Mouse (Mus musculus) forebrain, embryonic 14.5 days (tissue): Measurements from ENCODE around the gene Myo18b. TPM values are rescaled to one million over a fixed set of nuclear protein-coding genes. Genes with fewer than 3 reads are reported as not detected.

ENCODE experiments used
- ATAC-seq: fragments of 200-750 bp; cut with Nextera tagmentation; 2 replicates; pipeline ENCODE4 v1.8.0; 2017; ENCODE audit warnings: mild to moderate bottlenecking, moderate library complexity
- DNase-seq: peaks from one replicate; pipeline ENCODE4 v3.0.0-alpha.2; 2015; ENCODE audit warnings: low spot score
- H3K27ac ChIP-seq: fragments of 300-500 bp; sonication (generic); 2 replicates; pipeline ENCODE4 v1.5.1; 2014; ENCODE audit warnings: low read depth, mild to moderate bottlenecking, control low read depth, low read length, moderate library complexity
- H3K27me3 ChIP-seq: fragments of 300-500 bp; sonication (generic); replicated peaks from 2 replicates; pipeline ENCODE4 v1.6.1; 2014; ENCODE audit warnings: low read length, control low read depth, mixed read lengths; ENCODE audit not compliant: control insufficient read depth, insufficient read depth
- H3K36me3 ChIP-seq: fragments of 300-500 bp; sonication (generic); 2 replicates; pipeline ENCODE4 v1.6.1; 2014; ENCODE audit warnings: low read length, control low read depth; ENCODE audit not compliant: control insufficient read depth, insufficient read depth
- H3K4me1 ChIP-seq: fragments of 300-500 bp; sonication (generic); 2 replicates; pipeline ENCODE4 v1.6.1; 2014; ENCODE audit warnings: antibody characterized with exemption, low read length, control low read depth; ENCODE audit not compliant: control insufficient read depth, insufficient read depth
- H3K4me2 ChIP-seq: fragments of 300-500 bp; sonication (generic); 2 replicates; pipeline ENCODE4 v1.6.1; 2014; ENCODE audit warnings: mild to moderate bottlenecking, control low read depth, low read length
- H3K4me3 ChIP-seq: fragments of 300-500 bp; sonication (generic); 2 replicates; pipeline ENCODE4 v1.5.1; 2014; ENCODE audit warnings: low read depth, low read length, control low read depth
- H3K9ac ChIP-seq: fragments of 300-500 bp; sonication (generic); 2 replicates; pipeline ENCODE4 v1.6.1; 2014; ENCODE audit warnings: mild to moderate bottlenecking, low read length, control low read depth, moderate library complexity
- H3K9me3 ChIP-seq: fragments of 300-500 bp; sonication (generic); replicated peaks from 2 replicates; pipeline ENCODE4 v1.6.1; 2016; ENCODE audit warnings: low read length, control low read depth, mixed read lengths; ENCODE audit not compliant: control insufficient read depth
- WGBS: fragments of 180-500 bp; shearing (Covaris S2); extraction: QIAGEN DNeasy Blood & Tissue Kit; methylation state at CpG from one replicate; pipeline ENCODE4 v1.1.7; 2014; 5-methylcytosine and 5-hydroxymethylcytosine counted together
- polyA plus RNA-seq: library from polyadenylated mRNA; unstranded; fragments of >200 nt; fragmentation: Nextera tagmentation; extraction: Ambion mirVana; gene quantifications from 2 replicates; pipeline ENCODE4 v1.2.1, GENCODE M21; 2014

The Myo18b gene
- polyA plus RNA-seq, 1 experiment from 2014 or later = 0.60 TPM

DNA sequence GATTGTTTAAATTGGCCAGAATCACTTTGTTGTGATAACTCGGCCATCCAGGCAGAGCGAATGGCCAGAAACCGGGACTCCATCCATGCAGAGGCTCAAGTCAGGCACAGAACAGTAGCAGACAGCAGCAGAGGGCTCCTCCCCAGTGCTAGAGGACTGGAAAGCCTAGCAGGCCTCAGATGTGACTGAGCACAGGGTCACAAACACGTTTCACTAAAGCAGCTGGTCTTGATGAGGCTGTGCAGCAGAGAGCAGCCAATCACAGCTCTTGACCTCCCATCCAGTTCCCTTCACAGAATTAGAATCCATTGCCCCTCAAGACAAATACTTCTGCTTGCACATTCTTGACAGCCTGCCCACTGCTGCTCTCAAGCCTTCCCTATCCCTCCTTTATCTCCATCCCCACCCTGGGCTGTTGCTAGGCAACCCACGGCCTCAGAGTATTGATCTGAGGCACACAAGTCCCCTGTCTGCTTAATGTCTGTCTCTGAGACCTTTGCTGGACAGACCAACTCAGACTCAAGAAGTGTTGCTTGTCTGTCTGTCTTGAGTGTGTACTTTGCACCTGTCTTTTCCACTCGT lies 52.4 kb downstream of the Myo18b start:
- DNase-seq = peak; percentile 72
- Histone ChIP-seq H3K36me3 (no peaks in the 10 kb centered on the region), H3K27ac (peak overlapping the region; percentile 63; the same call in 1 of the 2 replicates), H3K4me2 (no peak overlapping the region), H3K9me3 (no peaks in the 10 kb centered on the region), H3K4me1 (peaks cover 25% of the 10 kb centered on the region), H3K9ac (no peak overlapping the region), H3K4me3 (no peak overlapping the region), H3K27me3 (no peaks in the 10 kb centered on the region)
- 29% methylated on average over 6 of the region's 6 CpGs for WGBS
- ATAC-seq = peak; percentile 60; the same call in 1 of the 2 replicates

DNA sequence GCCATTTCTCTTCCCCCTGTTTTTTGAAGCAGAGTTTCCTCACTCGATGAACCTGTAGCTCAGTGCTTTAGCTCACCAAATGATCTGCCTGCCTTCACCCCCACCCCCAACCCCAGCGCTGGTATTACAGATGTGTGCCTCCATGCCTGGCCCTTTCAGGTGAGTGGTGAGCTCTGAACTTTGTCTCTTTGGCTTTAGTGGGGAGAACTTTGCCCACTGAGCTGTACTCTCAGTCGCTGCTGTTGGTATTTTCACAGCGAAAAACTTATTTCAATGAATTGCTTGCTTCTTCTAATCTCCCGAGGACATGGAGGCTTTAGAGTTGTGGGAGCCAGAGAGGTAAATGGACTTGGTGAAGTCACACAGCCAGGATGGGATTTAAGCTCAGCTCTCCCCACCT lies 53.5 kb downstream of the Myo18b start:
- DNase-seq (no peak), ATAC-seq (no peak)
- peaks cover 15% of the 10 kb centered on the region for H3K4me1 ChIP-seq
- no peaks in the 10 kb centered on the region for H3K36me3 ChIP-seq
- H3K4me2 ChIP-seq = no peak overlapping the region
- H3K27ac ChIP-seq = no peak overlapping the region
- 85% methylated on average over 5 of the region's 5 CpGs for whole genome bisulfite sequencing
- no peak overlapping the region for H3K9ac ChIP-seq
- H3K4me3 ChIP-seq = no peak overlapping the region
- H3K9me3 ChIP-seq = no peaks in the 10 kb centered on the region
- H3K27me3 ChIP-seq = no peaks in the 10 kb centered on the region

DNA sequence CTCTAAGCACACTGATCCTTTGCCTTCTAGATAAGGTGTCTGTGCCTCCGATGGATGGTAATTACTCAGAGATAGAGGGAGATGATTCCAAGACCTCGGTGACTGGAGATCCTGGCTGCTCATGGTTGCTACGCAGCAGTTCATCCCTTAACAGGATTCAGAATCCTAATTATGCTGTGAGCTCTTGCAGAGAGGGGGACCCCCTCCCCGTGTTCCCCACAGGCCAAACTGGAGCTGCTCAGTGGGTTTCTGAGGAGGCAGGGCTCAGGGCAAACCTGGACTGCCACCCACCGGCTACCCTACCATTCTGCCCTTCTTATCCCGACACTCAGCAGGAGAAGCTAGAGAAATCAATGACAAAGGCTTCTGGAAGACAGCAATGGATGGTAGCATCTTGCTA lies 54.3 kb downstream of the Myo18b start:
- no peaks in the 10 kb centered on the region for H3K27me3 ChIP-seq
- 47% methylated on average over 6 of the region's 6 CpGs for WGBS
- no peaks in the 10 kb centered on the region for H3K9me3 ChIP-seq
- ATAC-seq (no peak), DNase-seq (no peak)
- no peak overlapping the region for H3K4me2 ChIP-seq
- H3K27ac ChIP-seq = no peak overlapping the region
- peaks cover 13% of the 10 kb centered on the region for H3K4me1 ChIP-seq
- H3K9ac ChIP-seq = no peak overlapping the region
- no peaks in the 10 kb centered on the region for H3K36me3 ChIP-seq
- no peak overlapping the region for H3K4me3 ChIP-seq

DNA sequence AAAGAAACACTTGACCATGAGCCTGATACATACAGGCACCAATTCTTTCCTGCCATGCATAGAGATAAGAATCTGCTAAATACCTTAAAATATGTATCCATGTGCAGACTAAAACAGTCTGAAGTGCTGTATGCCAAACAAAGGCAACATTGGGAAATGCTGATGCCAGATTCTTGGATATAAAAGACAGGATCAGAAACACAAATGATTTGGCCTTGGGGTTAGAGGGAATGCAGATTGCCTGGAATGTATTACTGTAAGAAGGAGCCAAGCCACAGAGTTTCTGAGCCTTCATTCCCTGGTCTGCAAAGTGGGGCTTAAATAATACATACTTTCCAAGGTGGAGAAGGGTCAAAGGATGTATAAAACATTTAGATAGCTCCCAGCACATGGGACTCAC lies 61.3 kb downstream of the Myo18b start:
- Histone ChIP-seq H3K27ac (no peak overlapping the region), H3K27me3 (no peaks in the 10 kb centered on the region)
- no peak for ATAC-seq

DNA sequence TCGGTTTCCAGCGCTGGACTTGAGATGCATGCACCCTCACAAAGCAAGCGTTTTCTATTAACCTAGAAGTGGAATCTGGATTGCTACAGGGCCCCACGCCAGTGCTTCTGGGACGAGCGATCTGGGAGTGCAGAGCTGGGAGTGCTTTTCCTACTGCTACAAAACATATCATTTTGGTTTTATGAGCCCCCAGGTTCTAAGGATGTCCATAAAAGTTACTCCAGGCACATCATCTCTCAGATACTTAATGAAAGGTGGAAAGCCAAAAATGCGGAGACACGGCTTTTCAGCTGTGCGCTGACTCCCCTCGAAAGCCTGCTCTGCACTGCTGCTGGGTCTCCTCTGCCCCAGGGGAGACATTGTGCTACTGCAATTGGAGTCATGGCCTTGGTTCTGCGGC lies 62.3 kb downstream of the Myo18b start:
- H3K9me3 ChIP-seq = no peaks in the 10 kb centered on the region
- DNase-seq = no peak
- no peak for ATAC-seq
- H3K4me1 ChIP-seq = no peaks in the 10 kb centered on the region
- H3K27ac ChIP-seq = no peak overlapping the region
- no peak overlapping the region for H3K4me2 ChIP-seq
- WGBS = 73% methylated on average over 11 of the region's 11 CpGs
- no peaks in the 10 kb centered on the region for H3K36me3 ChIP-seq
- H3K9ac ChIP-seq = no peak overlapping the region
- H3K27me3 ChIP-seq = no peaks in the 10 kb centered on the region
- H3K4me3 ChIP-seq = no peak overlapping the region

More for the DNA sequence above, 61.3 kb downstream of the Myo18b start:
- DNase-seq = no peak
- H3K9ac ChIP-seq = no peak overlapping the region
- no peaks in the 10 kb centered on the region for H3K4me1 ChIP-seq
- H3K9me3 ChIP-seq = no peaks in the 10 kb centered on the region
- H3K36me3 ChIP-seq = no peaks in the 10 kb centered on the region
- H3K4me3 ChIP-seq = no peak overlapping the region
- H3K4me2 ChIP-seq = no peak overlapping the region

DNA sequence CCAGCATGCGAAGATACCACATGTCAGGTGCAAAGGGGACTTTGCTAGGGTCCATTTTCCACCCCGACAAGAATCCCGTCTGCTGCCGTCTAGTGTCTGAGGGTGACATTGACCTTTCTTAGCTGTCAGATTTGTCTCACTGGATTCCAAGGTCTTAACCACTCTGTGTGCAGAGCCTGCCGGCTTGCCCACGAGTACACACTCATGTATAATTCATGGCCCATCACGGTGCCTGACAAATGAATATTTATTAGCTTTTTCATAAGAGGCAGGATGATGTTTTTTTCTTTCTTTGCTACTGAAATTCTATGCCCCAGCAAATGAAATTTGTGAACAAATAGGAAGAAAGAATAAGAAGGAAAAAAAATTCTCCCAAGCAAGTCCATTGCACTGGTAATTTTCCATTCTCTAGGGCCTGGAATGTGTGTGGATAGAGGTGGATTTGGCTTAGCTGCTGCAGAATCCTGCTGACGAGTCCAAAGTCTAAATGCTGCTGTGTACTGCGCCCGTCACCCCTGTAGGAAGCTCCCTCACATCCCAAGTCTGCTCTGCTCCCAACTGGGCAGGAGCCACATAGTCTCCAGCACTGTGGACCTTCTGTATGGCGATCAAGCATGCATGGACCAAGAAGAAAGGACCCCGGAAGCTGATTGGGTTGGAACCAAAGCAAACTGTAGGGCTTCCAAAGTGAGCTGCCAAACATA lies 70.9 kb downstream of the Myo18b start:
- DNase-seq = peak; percentile 86
- ATAC-seq = peak; percentile 91
- no peaks in the 10 kb centered on the region for H3K27me3 ChIP-seq
- 0 out of 2 replicates have a peak overlapping the region, but pooled peaks have one; percentile 37 for H3K9ac ChIP-seq
- H3K27ac ChIP-seq = peak overlapping the region; percentile 84
- 0 out of 2 replicates have a peak overlapping the region, but pooled peaks have one; percentile 12 for H3K4me2 ChIP-seq
- no peak overlapping the region for H3K4me3 ChIP-seq
- H3K4me1 ChIP-seq = peaks cover 13% of the 10 kb centered on the region
- H3K36me3 ChIP-seq = no peaks in the 10 kb centered on the region
- no peaks in the 10 kb centered on the region for H3K9me3 ChIP-seq
- 39% methylated on average over 12 of the region's 12 CpGs for WGBS

DNA sequence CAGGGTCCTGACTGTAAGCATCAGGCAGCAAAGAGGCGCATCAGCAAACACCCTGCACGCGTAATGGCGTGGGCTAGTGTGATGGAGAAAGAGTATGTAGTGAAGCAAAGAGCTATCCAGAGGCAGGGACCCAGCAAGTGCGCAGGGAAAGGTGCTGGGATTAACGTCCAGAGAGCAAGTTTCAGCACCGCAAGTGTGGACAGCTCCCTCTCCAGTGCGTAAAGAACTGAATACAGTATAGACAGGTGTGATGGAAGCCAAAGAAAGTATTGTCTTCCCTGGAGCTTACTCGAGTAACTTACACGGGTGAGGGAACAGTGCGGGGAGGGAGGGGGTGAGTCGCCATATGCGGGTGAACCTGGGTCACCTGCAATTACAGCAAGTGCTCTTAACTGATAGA lies 71.8 kb downstream of the Myo18b start:
- WGBS = 36% methylated on average over 13 of the region's 13 CpGs
- DNase-seq (peak; percentile 34), ATAC-seq (0 out of 2 replicates have a peak, but pooled peaks have one; percentile 11)

DNA sequence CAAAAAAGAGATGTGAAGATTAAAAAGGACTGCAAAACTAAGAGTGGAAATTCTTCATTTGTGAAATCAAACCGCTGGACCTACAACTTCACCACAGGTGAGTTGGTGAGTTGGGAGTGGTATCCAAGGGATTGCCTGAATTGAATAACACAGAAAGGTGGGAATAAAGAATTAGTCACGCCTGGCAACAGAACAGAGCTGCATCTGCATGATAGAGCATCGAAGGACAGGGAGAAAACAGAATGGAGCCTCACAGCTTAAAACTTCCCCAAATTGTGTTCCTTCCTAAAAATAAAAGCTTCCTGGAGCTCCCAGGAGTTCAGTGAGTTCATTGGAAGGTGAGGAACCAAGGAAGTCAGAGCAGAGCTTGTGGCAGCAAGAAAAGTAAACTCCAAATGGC lies 73.7 kb downstream of the Myo18b start:
- no peaks in the 10 kb centered on the region for H3K27me3 ChIP-seq
- DNase-seq (no peak), ATAC-seq (no peak)
- H3K4me2 ChIP-seq = no peak overlapping the region
- H3K4me1 ChIP-seq = peaks cover 13% of the 10 kb centered on the region
- no peaks in the 10 kb centered on the region for H3K9me3 ChIP-seq
- no peak overlapping the region for H3K27ac ChIP-seq
- H3K36me3 ChIP-seq = no peaks in the 10 kb centered on the region
- 68% methylated on average over 3 of the region's 3 CpGs for WGBS
- H3K4me3 ChIP-seq = no peak overlapping the region
- H3K9ac ChIP-seq = no peak overlapping the region

More for the DNA sequence above, 71.8 kb downstream of the Myo18b start:
- H3K9ac ChIP-seq = no peak overlapping the region
- H3K27ac ChIP-seq = no peak overlapping the region; the same call in 1 of the 2 replicates
- H3K9me3 ChIP-seq = no peaks in the 10 kb centered on the region
- no peaks in the 10 kb centered on the region for H3K27me3 ChIP-seq
- peaks cover 13% of the 10 kb centered on the region for H3K4me1 ChIP-seq
- no peak overlapping the region for H3K4me2 ChIP-seq
- no peaks in the 10 kb centered on the region for H3K36me3 ChIP-seq
- H3K4me3 ChIP-seq = no peak overlapping the region

DNA sequence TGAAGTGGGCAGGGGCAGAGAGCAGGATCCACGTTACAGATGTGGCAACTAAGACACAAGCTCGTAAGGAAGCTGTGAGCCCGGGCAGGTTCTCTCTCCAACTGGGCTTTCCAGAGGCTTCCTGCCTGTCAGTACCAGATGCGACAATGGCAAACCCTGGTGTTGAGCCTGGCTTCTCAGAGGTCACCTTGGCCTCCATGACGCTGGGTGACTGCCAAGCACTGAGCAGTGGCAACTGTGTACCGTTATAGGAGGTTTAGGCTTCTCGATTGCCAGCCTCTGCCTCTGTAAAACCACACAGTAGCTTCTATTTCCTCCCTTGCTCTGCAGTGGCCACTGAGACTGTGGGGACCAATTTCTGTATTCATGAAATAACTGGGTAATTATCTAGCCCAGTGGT lies 81.1 kb downstream of the Myo18b start:
- Histone ChIP-seq H3K27me3 (no peaks in the 10 kb centered on the region; the same call in 1 of the 2 replicates), H3K4me1 (no peaks in the 10 kb centered on the region), H3K36me3 (no peaks in the 10 kb centered on the region), H3K4me2 (no peak overlapping the region), H3K9me3 (no peaks in the 10 kb centered on the region), H3K4me3 (no peak overlapping the region), H3K27ac (no peak overlapping the region), H3K9ac (no peak overlapping the region)
- WGBS = 85% methylated on average over 7 of the region's 7 CpGs
- no peak for DNase-seq
- no peak for ATAC-seq
